Mouse (Mus musculus) olfactory bulb, adult 2 months (tissue): ENCODE results near the gene Rasa4. TPM values are rescaled to one million over a fixed set of nuclear protein-coding genes. Genes with fewer than 3 reads are reported as not detected.

Experiments used
- H3K27ac ChIP-seq: fragments of 200-500 bp; 2 replicates; pipeline ENCODE4 v1.5.1; 2012; ENCODE audit warnings: low read depth, low read length; ENCODE audit not compliant: insufficient read depth
- H3K4me1 ChIP-seq: fragments of 200-500 bp; 2 replicates; pipeline ENCODE4 v1.6.1; 2012; ENCODE audit warnings: low read length; ENCODE audit not compliant: control insufficient read depth, insufficient read depth
- H3K4me3 ChIP-seq: fragments of 200-500 bp; 2 replicates; pipeline ENCODE4 v1.5.1; 2012; ENCODE audit warnings: mild to moderate bottlenecking, low read depth, low read length, moderate library complexity; ENCODE audit not compliant: insufficient read depth
- CTCF ChIP-seq: fragments of 200-500 bp; IDR thresholded peaks from 2 replicates; pipeline ENCODE4 v1.5.1; 2012; ENCODE audit warnings: low read depth, mild to moderate bottlenecking, low read length, moderate library complexity; ENCODE audit not compliant: insufficient read depth
- POLR2A ChIP-seq: fragments of 200-500 bp; IDR thresholded peaks from 2 replicates; pipeline ENCODE4 v1.6.1; 2012; ENCODE audit warnings: mild to moderate bottlenecking, low read depth, low read length, moderate library complexity; ENCODE audit not compliant: insufficient read depth
- WGBS: fragments of 180-500 bp; shearing (Covaris S2); methylation state at CpG from one replicate; pipeline ENCODE4 v1.1.7; 2018; 5-methylcytosine and 5-hydroxymethylcytosine counted together
- polyA plus RNA-seq: library from polyadenylated mRNA; stranded (reverse); fragments of >200 nt; gene quantifications from 2 replicates; pipeline ENCODE4 v1.2.4, GENCODE M21; 2012; ENCODE audit warnings: low replicate concordance; ENCODE audit not compliant: missing spikeins, insufficient read depth, insufficient read length

Gene Rasa4
- polyA plus RNA-seq, 1 experiment: not detected

DNA sequence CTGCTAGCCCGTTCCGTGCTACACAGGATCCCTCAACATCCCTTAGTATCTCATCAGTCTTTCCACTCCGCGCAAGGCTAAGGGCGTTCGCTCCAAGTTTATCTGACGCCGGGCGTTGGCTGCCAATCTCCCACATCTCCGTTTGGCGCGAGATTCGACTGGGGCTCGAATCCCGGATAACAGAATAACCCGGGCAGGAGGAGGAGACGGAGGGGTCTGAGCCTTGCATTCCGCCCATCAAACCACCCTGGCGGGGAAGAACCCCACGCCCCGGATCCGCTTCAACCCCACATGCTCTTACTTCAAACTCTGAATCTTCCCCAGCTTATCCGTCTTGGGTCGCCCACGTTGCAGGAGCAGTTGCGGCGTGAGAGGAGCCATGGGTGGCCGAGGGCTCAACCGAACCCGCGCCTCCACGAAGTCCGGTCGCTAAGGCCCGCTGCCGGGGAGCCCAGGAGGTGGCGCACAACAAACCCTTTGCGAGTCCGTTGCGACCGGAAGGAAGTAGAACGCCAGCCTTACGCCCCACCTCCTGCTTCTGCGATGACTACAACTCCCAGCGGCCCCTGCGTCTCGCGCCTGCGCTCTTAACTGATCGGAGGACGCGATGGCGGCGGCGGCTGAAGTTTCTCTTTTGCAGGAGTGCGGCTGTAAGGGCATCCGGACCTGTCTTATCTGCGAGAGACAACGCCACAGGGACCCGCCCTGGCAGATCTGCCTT, 52.0 kb downstream of the Rasa4 start, which contains the start of the genes Lrwd1 and Alkbh4:
Lrwd1 (minus strand) TSS at position 504 of the 721 bp plus-strand sequence.
Alkbh4 (plus strand) TSS at position 576 of the 721 bp plus-strand sequence.
- H3K4me3 ChIP-seq: peak within 1 kb of the TSS; percentile 74
- WGBS: under 1% methylated on average over 60 of the region's 60 CpGs
- H3K4me1 ChIP-seq: peaks cover 8% of the 10 kb centered on the region
- no peak within 1 kb of the TSS for H3K27ac ChIP-seq
- TF ChIP-seq CTCF (peak; percentile 51), POLR2A (peak; percentile 62)

DNA sequence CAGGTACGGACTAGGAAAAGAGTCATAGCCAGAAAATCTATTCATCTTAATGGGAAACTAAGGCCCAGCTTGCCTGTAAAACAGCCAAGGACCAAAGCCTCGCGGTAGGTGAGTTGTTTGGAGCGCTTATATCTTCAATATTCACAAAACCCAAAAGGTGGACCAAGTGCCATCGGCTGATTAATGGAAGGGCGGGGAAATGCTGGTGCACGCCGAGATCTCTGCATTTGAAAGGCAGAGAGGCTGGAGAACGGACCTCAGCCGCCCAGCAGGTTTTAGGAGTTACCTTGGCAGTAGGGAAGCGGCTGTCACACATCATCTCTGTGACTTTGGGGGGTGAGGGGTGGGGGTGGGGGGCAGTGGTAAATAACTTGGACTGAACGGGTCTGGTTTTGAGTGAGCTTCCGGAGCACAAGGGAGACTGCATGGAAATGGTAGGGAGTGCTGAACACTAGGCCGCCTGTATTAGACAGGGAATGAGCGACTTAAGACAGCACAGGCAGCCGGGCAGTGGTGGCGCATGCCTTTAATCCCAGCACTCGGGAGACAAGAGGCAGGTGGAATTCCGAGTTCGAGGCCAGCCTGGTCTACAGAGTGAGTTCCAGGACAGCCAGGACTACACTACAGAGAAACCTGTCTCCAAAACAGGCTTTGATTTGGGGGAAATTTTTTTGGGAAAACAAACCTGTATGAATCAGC, 52.7 kb downstream of the Rasa4 start:
- peaks cover 8% of the 10 kb centered on the region for H3K4me1 ChIP-seq
- H3K4me3 ChIP-seq: peak overlapping the region; percentile 74
- H3K27ac ChIP-seq: no peak overlapping the region
- TF ChIP-seq CTCF (no peak), POLR2A (no peak; the same call in 1 of the 2 replicates)
- 6% methylated on average over 20 of the region's 20 CpGs for WGBS

DNA sequence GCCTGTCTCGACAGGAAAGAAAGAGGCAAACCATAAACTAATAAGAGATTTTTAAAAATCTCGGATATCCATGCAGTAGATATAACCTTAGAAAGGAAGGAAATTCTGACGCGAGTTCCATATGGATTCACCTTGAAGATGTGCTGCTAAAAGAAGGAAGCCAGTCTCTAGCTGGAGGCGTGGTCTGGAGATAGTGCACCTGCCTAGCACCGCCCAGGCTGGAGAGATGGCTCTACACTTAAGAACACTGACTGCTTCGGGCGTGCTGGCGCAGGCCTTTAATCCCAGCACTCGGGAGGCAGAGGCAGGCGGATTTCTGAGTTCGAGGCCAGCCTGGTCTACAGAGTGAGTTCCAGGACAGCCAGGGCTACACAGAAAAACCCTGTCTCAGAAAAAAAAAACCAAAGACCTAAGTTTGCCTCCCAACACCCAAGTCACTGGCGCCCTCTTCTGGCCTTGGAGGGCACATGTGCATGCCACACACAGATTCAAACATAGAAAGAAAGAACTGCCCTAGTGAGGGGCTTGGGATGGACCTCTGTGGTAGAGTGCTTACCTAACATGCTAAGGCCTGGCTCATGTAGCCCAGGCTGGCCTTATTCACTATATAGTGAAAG, 54.0 kb downstream of the Rasa4 start:
- peaks cover 8% of the 10 kb centered on the region for H3K4me1 ChIP-seq
- TF ChIP-seq POLR2A (no peak), CTCF (0 out of 2 replicates have a peak, but pooled peaks have one; percentile 28)
- H3K27ac ChIP-seq: no peak overlapping the region
- WGBS: 75% methylated on average over 13 of the region's 13 CpGs
- no peak overlapping the region for H3K4me3 ChIP-seq

DNA sequence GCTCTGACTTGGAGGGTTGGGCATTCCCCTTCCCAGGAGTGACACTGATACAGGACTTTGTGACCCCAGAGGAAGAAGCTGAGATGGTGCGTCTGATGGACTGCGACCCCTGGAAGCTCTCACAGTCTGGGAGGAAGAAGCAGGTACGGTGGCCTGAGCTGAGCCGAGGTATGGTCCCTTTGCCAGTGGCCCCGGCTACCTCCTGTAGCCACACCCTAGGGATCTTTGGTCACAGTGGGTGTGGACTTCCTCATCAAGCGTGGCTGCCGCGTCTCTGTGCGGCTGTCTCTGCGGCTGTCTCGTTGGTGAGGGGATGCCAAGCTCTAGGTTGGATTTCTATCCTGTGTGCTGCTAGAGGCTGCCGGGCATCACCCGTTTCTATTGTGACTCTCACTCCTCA, 55.7 kb downstream of the Rasa4 start:
- H3K4me1 ChIP-seq: peaks cover 8% of the 10 kb centered on the region
- 92% methylated on average over 13 of the region's 13 CpGs for WGBS
- TF ChIP-seq POLR2A: no peak
- H3K4me3 ChIP-seq: no peak overlapping the region
- H3K27ac ChIP-seq: no peak overlapping the region

DNA sequence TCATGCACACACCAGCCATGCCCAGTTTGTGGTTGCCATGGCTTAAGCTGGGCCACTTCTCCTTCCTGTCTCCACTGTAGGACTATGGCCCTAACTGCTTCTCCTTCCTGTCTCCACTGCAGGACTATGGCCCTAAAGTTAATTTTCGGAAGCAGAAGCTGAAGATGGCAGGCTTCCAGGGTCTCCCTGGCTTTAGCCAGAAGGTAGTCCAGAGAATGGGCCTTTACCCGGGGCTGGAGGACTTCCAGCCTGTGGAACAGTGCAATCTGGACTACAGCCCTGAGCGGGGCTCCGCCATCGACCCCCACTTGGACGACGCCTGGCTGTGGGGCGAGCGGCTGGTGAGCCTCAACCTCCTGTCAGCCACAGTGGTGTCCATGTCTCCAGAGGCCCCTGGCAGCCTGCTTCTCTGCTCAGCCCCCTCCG, 56.4 kb downstream of the Rasa4 start:
- Histone ChIP-seq H3K4me3 (no peak overlapping the region), H3K27ac (no peak overlapping the region), H3K4me1 (peaks cover 8% of the 10 kb centered on the region)
- 70% methylated on average over 10 of the region's 10 CpGs for WGBS
- TF ChIP-seq CTCF (no peak), POLR2A (no peak)

DNA sequence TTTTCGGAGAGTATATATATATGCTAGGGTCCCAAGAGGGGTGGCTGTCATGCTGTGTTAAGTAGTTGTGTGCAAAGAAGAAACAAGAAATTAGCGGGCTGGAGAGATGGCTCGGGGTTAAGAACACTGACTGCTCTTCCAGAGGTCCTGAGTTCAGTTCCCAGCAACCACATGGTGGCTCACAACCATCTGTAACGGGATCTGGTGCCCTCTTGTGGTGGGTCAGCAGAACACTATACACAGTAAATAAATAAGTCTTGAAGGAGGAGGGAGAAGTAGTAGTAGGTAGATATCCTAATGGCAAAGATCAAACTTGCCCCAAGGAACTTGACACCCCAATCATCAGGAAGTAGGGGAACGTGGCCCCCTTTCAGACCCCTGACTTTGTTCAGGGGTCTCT, 59.0 kb downstream of the Rasa4 start:
- H3K4me3 ChIP-seq: no peak overlapping the region
- peaks cover 4% of the 10 kb centered on the region for H3K4me1 ChIP-seq
- TF ChIP-seq POLR2A (no peak), CTCF (no peak)
- H3K27ac ChIP-seq: no peak overlapping the region
- WGBS: 83% methylated on average over 5 of the region's 5 CpGs

DNA sequence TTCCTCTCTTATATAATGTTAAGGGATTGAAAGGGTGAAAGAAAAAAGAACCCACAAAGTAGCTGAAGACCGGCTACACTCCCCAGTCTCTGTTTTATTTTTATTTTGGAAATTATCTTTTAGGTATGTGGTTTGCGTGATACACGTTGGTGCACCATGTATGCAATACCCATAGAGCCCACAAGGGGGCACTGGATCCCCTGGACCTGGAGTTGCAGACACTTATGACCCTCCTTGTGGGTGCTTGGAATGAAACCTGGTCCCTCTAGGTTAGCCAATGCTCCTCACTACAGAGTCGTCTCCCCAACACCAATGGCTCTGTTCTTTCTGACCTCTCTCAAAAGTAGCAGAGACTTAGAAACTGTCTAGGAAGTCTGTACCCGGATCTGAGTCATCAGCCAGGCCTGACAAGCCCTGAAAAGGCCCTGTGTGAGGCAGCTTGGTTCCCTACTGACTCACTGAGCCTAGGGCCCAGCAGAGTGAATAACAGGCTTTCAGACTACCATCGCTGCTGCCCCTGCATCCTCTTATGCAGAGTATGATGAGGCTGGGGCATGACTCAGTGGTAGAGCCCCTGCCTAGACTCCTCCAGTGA, 59.5 kb downstream of the Rasa4 start:
- H3K4me3 ChIP-seq: no peak overlapping the region
- WGBS: 78% methylated on average over 6 of the region's 6 CpGs
- no peak for TF ChIP-seq CTCF

DNA sequence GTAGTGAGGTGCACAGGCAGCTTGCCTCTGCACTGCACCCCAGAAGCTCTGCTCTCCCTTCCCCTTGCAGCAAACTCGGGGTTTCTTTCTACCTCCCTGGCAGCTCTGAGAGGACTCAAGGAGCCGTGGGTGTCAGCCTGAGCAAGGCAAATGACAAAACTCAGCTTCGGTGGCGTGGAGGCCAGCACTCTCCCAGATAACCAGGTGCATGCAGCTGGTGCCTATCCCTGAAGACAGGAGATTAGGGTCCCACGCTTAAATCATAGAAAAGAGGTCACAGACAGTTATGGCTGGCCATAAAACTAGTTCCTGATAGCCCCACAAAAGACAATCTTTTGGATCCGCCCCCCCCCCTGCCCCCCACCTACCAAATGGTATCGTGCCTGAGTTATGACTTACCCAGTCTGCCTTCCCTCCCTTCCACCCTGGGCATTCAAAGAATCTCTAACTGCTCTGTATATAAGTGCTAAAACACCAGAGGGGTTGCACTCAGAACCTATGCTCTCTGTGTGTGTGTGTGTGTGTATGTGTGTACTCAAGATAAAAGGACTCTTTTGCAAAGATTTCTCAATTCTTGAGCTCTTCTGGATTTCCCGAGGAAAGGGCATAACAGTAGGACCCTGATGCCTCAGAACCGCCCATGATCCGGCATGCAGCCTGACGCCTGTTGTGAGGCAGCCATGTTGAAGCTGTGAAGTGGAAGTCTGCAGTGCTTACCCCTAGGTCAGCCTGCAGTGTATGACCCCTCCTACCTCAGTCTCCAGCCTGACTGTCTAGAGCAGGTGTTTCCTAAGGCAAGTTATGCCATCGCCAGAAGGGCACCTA, 61.1 kb downstream of the Rasa4 start:
- no peak overlapping the region for H3K4me3 ChIP-seq
- TF ChIP-seq CTCF (no peak), POLR2A (no peak)
- no peak overlapping the region for H3K27ac ChIP-seq
- 65% methylated on average over 12 of the region's 12 CpGs for WGBS
- H3K4me1 ChIP-seq: no peaks in the 10 kb centered on the region

More for the DNA sequence above, 59.5 kb downstream of the Rasa4 start:
- H3K27ac ChIP-seq: no peak overlapping the region
- H3K4me1 ChIP-seq: peaks cover 3% of the 10 kb centered on the region; the same call in 1 of the 2 replicates
